Mouse (Mus musculus) cerebellum, adult 2 months (tissue): ENCODE data around the gene 2210407C18Rik.

ENCODE experiments used
- CTCF ChIP-seq: fragments of 200-500 bp; IDR thresholded peaks from 2 replicates; pipeline ENCODE4 v1.5.1; 2011; ENCODE audit warnings: low read depth, mild to moderate bottlenecking, control low read depth, low read length, moderate library complexity, borderline replicate concordance; ENCODE audit not compliant: insufficient read depth
- POLR2A ChIP-seq: fragments of 200-500 bp; IDR thresholded peaks from 2 replicates; pipeline ENCODE4 v1.6.1; 2011; ENCODE audit warnings: low read length, control low read depth, borderline replicate concordance; ENCODE audit not compliant: insufficient read depth

DNA sequence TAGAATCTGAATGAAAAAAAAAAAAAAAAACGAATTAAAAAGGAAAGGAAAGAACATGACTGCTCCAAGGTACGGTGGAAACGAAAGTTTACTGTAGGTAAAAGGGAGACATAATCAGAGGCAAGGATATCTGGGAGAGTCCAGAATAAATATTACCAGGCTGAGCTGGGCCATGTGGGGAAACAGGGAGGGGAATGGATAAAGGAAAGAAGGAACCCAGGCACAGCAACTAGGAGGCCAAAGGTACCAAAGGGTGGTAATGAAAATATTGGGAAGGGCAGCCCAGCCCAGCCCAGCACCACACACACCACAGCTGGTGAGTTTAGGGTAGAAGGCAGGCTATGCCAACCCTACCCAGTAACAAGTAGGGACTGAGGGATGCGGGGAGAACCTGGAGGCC lies 19.0 kb upstream of the 2210407C18Rik start:
- no peak for TF ChIP-seq CTCF
- no peak for TF ChIP-seq POLR2A
